ENCODE assay signal across 8 mouse cellular contexts in the genomic region with DNA sequence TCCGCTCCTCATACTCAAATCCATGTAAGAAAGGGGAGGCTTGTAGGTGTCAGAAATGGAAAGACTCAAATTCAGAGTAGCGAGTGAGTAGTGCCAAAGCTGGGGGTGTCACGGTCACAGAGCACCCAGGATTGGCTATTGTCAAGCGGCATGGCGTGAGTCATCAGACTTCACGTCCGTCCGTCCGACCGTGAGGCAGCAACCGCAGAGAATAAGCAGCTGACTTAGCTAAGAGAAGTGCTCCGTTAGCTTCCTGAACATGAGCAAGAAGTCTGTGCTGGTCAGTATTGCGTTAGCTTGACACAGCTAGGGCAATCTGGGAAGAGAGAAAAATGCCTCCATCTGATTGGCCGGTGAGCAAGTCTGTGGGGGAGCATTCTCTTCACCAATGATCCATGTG.
A peak's percentile ranks its signal among the peaks of the same experiment; 100 is the strongest.
DNase-seq lines count a peak whose midpoint lies in the region; ATAC-seq lines count a peak whose summit lies in the region.

No protein-coding gene starts in this region.

- no peaks in the 10 kb centered on the region; the same call in 1 of the 2 replicates for H3K4me1 ChIP-seq in liver, embryonic 16.5 days (ENCODE audit: control insufficient read depth, low read depth, low read length)
- H3K4me1 ChIP-seq in forebrain, embryonic 11.5 days (replicated peaks; ENCODE audit: control insufficient read depth, insufficient read depth, low read length) = no peaks in the 10 kb centered on the region

- H3K9ac ChIP-seq in liver, embryonic 16.5 days (ENCODE audit: low read depth, low read length) = no peak overlapping the region
- H3K9ac ChIP-seq in forebrain, embryonic 11.5 days (ENCODE audit: low read length) = no peak overlapping the region

- WGBS in liver, embryonic 16.5 days (ENCODE audit: insufficient replicate concordance) = 31% methylated on average over 14 of the region's 14 CpGs
- WGBS in forebrain, embryonic 11.5 days = 86% methylated on average over 14 of the region's 14 CpGs

- H3K27me3 ChIP-seq in liver, embryonic 16.5 days (ENCODE audit: control insufficient read depth, insufficient read depth, low read depth, low read length) = no peaks in the 10 kb centered on the region; the same call in 1 of the 2 replicates
- H3K27me3 ChIP-seq in forebrain, embryonic 11.5 days (ENCODE audit: control insufficient read depth, insufficient read depth, low read length) = no peaks in the 10 kb centered on the region

- peak; percentile 47 for ATAC-seq in liver, embryonic 16.5 days (ENCODE audit: low read depth)
- ATAC-seq in forebrain, embryonic 11.5 days (replicated peaks; ENCODE audit: low FRiP score) = no peak

- no peaks in the 10 kb centered on the region for H3K9me3 ChIP-seq in liver, embryonic 16.5 days (replicated peaks; ENCODE audit: control insufficient read depth, low read length)
- no peaks in the 10 kb centered on the region for H3K9me3 ChIP-seq in forebrain, embryonic 11.5 days (ENCODE audit: control insufficient read depth, low read length)

- H3K4me2 ChIP-seq in liver, embryonic 16.5 days (ENCODE audit: low read depth, low read length) = peak overlapping the region; percentile 54
- H3K4me2 ChIP-seq in forebrain, embryonic 11.5 days (ENCODE audit: low read depth, low read length, severe bottlenecking) = no peak overlapping the region

- H3K27ac ChIP-seq in liver, embryonic 16.5 days (ENCODE audit: low read length) = no peak overlapping the region
- no peak overlapping the region for H3K27ac ChIP-seq in forebrain, embryonic 11.5 days (ENCODE audit: low read depth, low read length)

- no peaks in the 10 kb centered on the region for H3K36me3 ChIP-seq in liver, embryonic 16.5 days (ENCODE audit: control insufficient read depth, insufficient read depth)
- no peaks in the 10 kb centered on the region for H3K36me3 ChIP-seq in forebrain, embryonic 11.5 days (ENCODE audit: control insufficient read depth, insufficient read depth, low read length)

- H3K4me3 ChIP-seq in liver, embryonic 16.5 days (ENCODE audit: low read depth, low read length) = peak overlapping the region; percentile 32; the same call in 1 of the 2 replicates
- H3K4me3 ChIP-seq in forebrain, embryonic 11.5 days (ENCODE audit: low read depth, low read length) = no peak overlapping the region

- DNase-seq in 416B (ENCODE audit: low read depth) = peak; percentile 98
- peak; percentile 65 for DNase-seq in CD4-positive helper T cell, adult 2 months (ENCODE audit: low read depth, low spot score)
- peak; percentile 98 for DNase-seq in heart, adult 11 months
- DNase-seq in right cerebral cortex, postnatal 36 days (ENCODE audit: low spot score in 2 of 2) = no peak
- DNase-seq in cerebellum, postnatal 14 days = no peak
- no peak for DNase-seq in forebrain, embryonic 11.5 days (ENCODE audit: low spot score)
- no peak for DNase-seq in kidney, postnatal 14 days

Comparison
In these comparisons a context has a peak if more than half of its experiments do, and no peak if none do; other contexts are left out.
1. DNase-seq: peak in 416B (single experiment), CD4-positive helper T cell, adult 2 months (single experiment) and heart, adult 11 months (single experiment); none in right cerebral cortex, postnatal 36 days (0 of 2), cerebellum, postnatal 14 days (0 of 2), forebrain, embryonic 11.5 days (single experiment) and kidney, postnatal 14 days (single experiment).